Comparison of ENCODE assay signal across 14 mouse cellular contexts in genomic region chr10:43417346-43417745, GRCm38 (mm10).
"Had no signal": no experiment of that assay in that cellular context is flagged by ENCODE, and none has a peak within 500 bp of the region (broad histone marks: within the 10 kb centered on the region; RNA-seq: fewer than 3 reads in every experiment).

No protein-coding gene starts in this region.

- DNase-seq: kidney, adult 18-20 months; kidney, adult 9 months; kidney, postnatal 14 days; kidney, postnatal 4 days; layer of hippocampus, adult 9-11 months; layer of hippocampus, postnatal 36 days; liver, embryonic 13.5 days; lung, adult 2 months; lung, postnatal 36 days; midbrain, embryonic 14.5 days; thymus, postnatal 36 days had no signal

- H3K4me1 ChIP-seq: liver, embryonic 13.5 days; stomach, embryonic 15.5 days had no signal

- H3K4me2 ChIP-seq: liver, embryonic 13.5 days; midbrain, embryonic 11.5 days; stomach, embryonic 15.5 days had no signal

- H3K27ac ChIP-seq: left cerebral cortex, adult 2 months; liver, embryonic 13.5 days; stomach, embryonic 15.5 days had no signal

- H3K4me3 ChIP-seq: left cerebral cortex, adult 2 months; liver, embryonic 13.5 days; stomach, embryonic 15.5 days had no signal

- H3K36me3 ChIP-seq: stomach, embryonic 15.5 days had no signal

- H3K9ac ChIP-seq: liver, embryonic 13.5 days; stomach, embryonic 15.5 days had no signal

- H3K9me3 ChIP-seq: liver, embryonic 13.5 days; stomach, embryonic 15.5 days had no signal

- H3K27me3 ChIP-seq: liver, embryonic 13.5 days; stomach, embryonic 15.5 days had no signal
